Mouse (Mus musculus) mouse embryonic stem cell (cell line): ENCODE measurements around the gene Zfp108.

Experiments used
- in situ Hi-C, 2 experiments: fragments of 300-500 bp; cut with MboI; formaldehyde crosslinking; loops; 1 replicate in 1 of 2; 3 replicates in 1 of 2; pipeline ENCODE4 v1.14.3; 2019 to 2020; ENCODE audit warnings: low sequenced_read_pairs in 2 of 2, low pct_unique_long_range_greater_than_20kb in 1 of 2, mixed read lengths in 1 of 2; ENCODE audit not compliant: unreplicated experiment in 1 of 2

Gene Zfp108

GRCm38 (mm10) chr7:24280031-24280857 is 25.6 kb downstream of the Zfp108 start:
- in situ Hi-C loops: loop anchor here (10.0 to 25.0 kb wide), 2 partner anchors 125 to 318 kb away; partner anchors contain the start of genes Vmn1r180 (in 1 of the 2) and Vmn1r181 (in 1 of the 2)

DNA sequence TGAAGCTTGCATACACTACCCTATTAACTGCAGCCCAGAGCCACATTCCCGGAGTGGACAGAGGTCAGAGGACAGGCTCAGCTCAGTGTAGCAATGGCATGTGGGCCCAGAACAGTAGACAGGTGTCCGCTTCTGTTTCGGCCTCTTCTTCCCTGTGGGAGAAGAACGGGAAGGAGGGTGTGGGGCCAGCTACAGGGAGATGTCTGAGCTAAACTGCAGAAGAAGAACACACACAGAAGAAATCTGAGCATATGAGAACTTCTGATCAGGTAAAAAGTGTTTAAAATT is 26.2 kb downstream of the Zfp108 start:
- in situ Hi-C loops: loop anchor here (10.0 to 25.0 kb wide), 2 partner anchors 126 to 319 kb away; partner anchors contain the start of genes Vmn1r180 (in 1 of the 2) and Vmn1r181 (in 1 of the 2)

- in situ Hi-C loops: loop anchor here (5.0 to 25.0 kb wide), 3 partner anchors 131 to 324 kb away; partner anchors contain the start of genes Vmn1r180 (in 1 of the 2) and Vmn1r181 (in 1 of the 2)
Observed at GRCm38 (mm10) chr7:24286090-24286489, 31.5 kb downstream of the Zfp108 start.

GRCm38 (mm10) chr7:24286916-24287315 is 32.3 kb downstream of the Zfp108 start:
- in situ Hi-C loops: loop anchor here (5.0 to 25.0 kb wide), 3 partner anchors 132 to 325 kb away; partner anchors contain the start of genes Vmn1r180 (in 1 of the 2) and Vmn1r181 (in 1 of the 2)

- in situ Hi-C loops: loop anchor here (5.0 to 25.0 kb wide), 3 partner anchors 133 to 325 kb away; partner anchors contain the start of genes Vmn1r180 (in 1 of the 2) and Vmn1r181 (in 1 of the 2)
Observed at GRCm38 (mm10) chr7:24287670-24288069, 33.1 kb downstream of the Zfp108 start.

DNA sequence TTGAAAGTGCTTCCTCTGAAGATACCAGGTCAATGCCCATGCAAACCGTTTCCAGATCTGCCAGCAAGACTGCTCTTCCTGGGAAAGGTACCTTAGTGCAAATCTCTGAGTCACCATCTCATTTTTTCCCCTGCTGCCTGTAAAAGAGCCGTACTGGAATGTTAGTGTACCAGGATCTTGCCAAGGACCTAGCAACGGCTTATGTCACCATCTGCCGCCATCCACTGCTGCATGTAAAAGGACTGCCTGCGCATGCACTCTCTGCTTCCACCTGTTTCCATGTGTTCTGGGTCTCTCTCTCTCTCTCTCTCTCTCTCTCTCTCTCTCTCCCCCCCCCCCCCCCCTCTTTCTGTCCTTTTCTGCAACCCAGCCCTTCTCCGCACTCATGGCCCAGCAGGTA is 33.9 kb downstream of the Zfp108 start:
- in situ Hi-C loops: loop anchor here (5.0 to 25.0 kb wide), 3 partner anchors 134 to 326 kb away; partner anchors contain the start of genes Vmn1r180 (in 1 of the 2) and Vmn1r181 (in 1 of the 2)

DNA sequence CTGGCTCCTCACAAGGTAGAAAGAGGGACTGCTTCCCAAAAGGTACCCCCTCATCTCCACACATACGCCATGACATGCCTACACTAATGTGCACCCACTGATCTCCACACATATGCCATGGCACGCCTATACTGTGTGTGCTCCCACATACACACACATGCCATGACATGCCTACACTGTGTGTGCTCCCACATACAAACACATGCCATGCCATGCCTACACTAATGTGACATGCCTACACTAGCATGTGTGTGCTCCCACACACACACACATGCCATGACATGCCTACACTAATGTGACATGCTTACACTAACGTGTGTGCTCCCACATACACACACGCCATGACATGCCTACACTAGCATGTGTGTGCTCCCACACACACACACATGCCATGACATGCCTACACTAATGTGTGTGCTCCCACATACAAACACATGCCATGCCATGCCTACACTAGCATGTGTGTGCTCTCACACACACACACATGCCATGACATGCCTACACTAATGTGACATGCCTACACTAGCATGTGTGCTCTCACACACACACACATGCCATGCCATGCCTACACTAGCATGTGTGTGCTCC is 35.6 kb downstream of the Zfp108 start:
- in situ Hi-C loops: loop anchor here in 1 of 2 experiments (25.0 kb wide), 1 partner anchor 328 kb away; the partner anchor contains the start of genes Vmn1r180 and Vmn1r181

DNA sequence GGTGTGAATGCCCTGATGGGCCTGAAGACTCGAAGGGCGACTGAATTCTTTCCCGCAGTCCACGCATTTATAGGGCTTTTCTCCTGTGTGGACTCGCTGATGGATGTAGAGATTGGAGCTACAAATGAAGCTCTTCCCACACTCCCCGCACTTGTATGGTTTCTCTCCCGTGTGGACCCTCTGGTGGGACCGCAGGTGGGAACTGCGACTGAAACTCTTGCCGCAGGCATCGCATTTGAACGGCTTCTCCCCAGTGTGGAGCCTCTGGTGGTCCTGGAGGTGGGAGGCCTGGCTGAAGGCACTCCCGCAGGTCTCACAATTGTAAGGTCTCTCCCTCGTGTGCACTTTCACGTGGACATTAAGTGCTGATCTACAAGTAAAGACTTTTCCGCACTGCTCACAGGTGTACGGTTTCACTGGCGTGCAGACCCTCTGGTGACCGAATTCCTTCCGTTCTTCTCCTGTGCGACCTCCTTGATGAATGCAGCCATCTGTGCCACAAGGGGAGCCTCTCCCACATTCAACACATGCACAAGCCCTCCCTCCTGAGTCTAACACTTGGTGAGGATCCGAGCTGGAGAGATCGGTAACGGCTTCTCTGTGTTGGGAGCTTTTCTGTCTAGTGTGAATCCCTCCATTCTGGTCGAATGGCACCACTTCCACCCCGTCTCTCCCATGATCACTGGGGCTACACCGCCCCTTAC is 36.9 kb downstream of the Zfp108 start:
- in situ Hi-C loops: loop anchor here in 1 of 2 experiments (25.0 kb wide), 1 partner anchor 329 kb away; the partner anchor contains the start of genes Vmn1r180 and Vmn1r181

DNA sequence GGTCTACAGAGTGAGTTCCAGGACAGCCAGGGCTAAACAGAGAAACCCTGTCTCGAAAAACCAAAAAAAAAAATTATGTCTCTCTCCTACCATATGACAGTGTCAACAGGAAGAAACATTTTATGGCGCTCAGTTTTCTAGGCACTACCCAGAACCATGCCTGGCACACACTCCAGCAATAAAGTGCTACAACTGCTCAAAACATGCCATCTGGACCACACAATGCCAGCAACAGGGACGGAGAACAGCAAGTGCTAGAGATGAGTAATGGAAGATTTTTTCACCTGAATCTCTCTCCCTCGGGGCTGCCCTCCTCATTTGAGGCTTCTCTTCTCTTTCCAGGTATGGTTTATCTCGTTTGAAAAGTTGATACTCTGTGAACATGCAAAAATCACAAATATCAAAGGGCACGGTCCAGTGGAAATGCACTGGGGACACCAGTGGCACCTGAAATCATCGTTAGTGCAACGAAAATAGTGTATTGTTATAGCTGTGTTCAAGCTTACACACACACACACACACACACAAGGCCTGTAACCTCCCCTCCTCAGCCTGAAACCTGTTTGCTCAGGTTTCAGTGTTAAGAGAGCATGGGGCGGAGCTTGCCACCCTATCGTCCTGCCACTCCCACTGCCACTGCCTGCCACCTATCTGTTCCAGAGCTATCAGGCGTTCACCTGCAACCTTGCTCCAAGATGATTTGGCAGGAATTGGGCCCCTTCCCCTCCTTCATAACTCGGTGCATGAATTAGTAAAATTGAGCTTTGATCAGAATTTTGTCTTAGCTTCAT is 38.7 kb downstream of the Zfp108 start:
- in situ Hi-C loops: loop anchor here in 1 of 2 experiments (25.0 kb wide), 1 partner anchor 331 kb away; the partner anchor contains the start of genes Vmn1r180 and Vmn1r181

DNA sequence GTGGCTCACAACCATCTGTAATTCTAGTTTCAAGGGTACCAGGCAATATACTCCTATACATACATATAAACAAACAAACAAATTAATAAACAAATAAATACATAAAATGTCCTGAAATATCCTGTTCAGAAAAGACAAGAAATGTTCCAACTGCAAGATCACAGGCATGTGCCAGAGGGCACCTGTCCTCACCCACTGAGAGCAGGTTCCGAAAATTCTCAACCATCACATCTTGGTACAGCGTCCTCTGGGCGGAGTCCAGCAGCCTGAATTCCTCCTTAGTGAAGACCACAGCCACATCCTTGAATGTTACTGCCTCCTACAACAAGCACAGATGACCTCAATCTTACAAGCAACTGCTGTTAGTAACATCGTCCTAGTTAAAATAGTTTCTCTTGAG is 40.2 kb downstream of the Zfp108 start:
- in situ Hi-C loops: loop anchor here in 1 of 2 experiments (25.0 kb wide), 1 partner anchor 332 kb away; the partner anchor contains the start of genes Vmn1r180 and Vmn1r181

- in situ Hi-C loops: loop anchor here in 1 of 2 experiments (25.0 kb wide), 1 partner anchor 333 kb away; the partner anchor contains the start of genes Vmn1r180 and Vmn1r181
Observed at GRCm38 (mm10) chr7:24295376-24295775, 40.8 kb downstream of the Zfp108 start.

DNA sequence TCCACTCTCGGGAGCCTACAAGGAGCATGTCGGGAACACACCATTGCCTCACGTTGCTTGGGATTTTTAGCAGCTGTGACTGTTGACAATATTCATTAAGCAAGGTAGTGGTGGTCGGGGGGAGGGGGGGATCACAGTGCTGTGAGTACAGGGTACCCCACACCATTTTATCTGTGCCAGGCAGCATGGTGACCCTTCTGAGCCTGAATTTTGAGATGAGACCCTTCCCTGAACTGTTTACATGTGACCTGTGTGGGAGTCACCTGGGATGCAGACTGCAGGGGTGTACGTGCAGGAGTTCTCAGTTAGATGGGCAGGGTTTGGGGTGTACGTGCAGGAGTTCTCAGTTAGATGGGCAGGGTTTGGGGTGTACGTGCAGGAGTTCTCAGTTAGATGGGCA is 41.8 kb downstream of the Zfp108 start:
- in situ Hi-C loops: loop anchor here in 1 of 2 experiments (25.0 kb wide), 1 partner anchor 334 kb away; the partner anchor contains the start of genes Vmn1r180 and Vmn1r181

GRCm38 (mm10) chr7:24297361-24298095 is 42.9 kb downstream of the Zfp108 start:
- in situ Hi-C loops: loop anchor here in 1 of 2 experiments (25.0 kb wide), 1 partner anchor 335 kb away; the partner anchor contains the start of genes Vmn1r180 and Vmn1r181

DNA sequence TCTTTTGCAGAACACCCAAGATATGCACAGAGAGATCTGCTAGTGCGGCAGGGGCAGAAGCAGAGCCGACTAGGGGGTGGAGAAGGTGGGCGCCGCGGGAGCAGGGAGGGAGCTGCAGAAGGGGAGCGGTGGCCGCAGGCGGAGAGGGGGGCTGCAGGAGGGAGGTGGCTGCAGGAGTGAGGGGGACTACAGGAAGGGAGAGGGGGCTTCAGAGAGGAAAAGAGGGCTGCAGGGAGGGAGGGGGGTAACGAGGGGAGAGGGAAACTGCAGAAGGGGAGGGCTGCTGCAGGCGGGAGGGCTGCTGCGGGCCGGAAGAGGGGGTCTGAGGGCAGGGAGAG is 44.0 kb downstream of the Zfp108 start:
- in situ Hi-C loops: loop anchor here in 1 of 2 experiments (25.0 kb wide), 1 partner anchor 336 kb away; the partner anchor contains the start of genes Vmn1r180 and Vmn1r181

DNA sequence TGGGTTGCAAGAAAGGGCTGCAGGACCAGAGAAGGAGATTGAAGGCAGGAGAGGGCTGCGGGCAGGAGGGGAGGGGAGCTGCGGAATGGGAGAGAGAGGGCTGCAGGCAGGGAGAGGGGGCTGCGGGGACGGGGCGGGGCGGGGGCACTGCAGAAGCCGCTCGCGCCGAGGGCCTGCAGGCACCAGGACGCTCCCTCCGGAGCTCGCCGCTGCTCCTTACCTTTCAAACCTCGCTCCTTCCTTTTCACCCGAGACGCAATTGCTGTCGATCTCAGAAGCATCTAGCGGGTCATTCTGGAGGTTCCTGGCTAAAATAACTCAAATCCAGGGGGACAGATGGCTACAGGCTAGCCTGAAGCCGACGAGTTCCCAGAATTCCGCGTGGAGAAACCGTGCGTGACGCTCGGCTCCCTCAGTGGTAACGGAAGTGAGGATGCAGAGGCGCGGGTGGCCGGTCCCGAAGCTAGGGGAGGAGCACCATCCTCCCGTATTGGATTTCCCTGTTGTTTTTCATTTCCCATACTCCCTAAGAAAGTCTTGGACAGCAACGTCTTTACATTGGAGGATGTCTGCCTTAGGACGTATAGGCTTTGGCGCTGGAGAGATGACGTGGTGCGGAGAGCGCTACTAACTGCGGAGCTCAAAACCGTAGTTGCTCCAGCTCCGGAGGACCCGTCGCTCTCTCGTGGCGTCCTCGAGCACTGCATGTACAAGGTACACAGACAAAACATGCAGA is 44.5 kb downstream of the Zfp108 start:
- in situ Hi-C loops: loop anchor here in 1 of 2 experiments (25.0 kb wide), 1 partner anchor 337 kb away; the partner anchor contains the start of genes Vmn1r180 and Vmn1r181
